Mouse (Mus musculus) bone marrow macrophage, adult 2 months (primary cell): ENCODE results near the gene Hmgcl. TPM values are rescaled to one million over a fixed set of nuclear protein-coding genes. Genes with fewer than 3 reads are reported as not detected.

Source experiments
- H3K27ac ChIP-seq: 2 replicates; pipeline ENCODE4 v1.5.1; 2012; ENCODE audit warnings: low read depth, low read length; ENCODE audit not compliant: insufficient read depth
- H3K4me1 ChIP-seq: 2 replicates; pipeline ENCODE4 v1.6.1; 2012; ENCODE audit warnings: low read length; ENCODE audit not compliant: control insufficient read depth, insufficient read depth
- H3K4me3 ChIP-seq: 2 replicates; pipeline ENCODE4 v1.5.1; 2012; ENCODE audit warnings: mild to moderate bottlenecking, low read length, moderate library complexity; ENCODE audit not compliant: insufficient read depth
- CTCF ChIP-seq: IDR thresholded peaks from 2 replicates; pipeline ENCODE4 v1.5.1; 2012; ENCODE audit warnings: low read depth, mild to moderate bottlenecking, low read length, moderate library complexity
- POLR2A ChIP-seq: IDR thresholded peaks from 2 replicates; pipeline ENCODE4 v1.6.1; 2012; ENCODE audit warnings: mild to moderate bottlenecking, low read depth, low read length, borderline replicate concordance
- polyA plus RNA-seq: library from polyadenylated mRNA; stranded (reverse); fragments of >200 nt; gene quantifications from 2 replicates; pipeline ENCODE4 v1.2.4, GENCODE M21; 2012; ENCODE audit not compliant: missing spikeins, insufficient read depth, insufficient read length

Hmgcl gene
- polyA plus RNA-seq, 1 experiment, result 99.8 TPM

- H3K4me3 ChIP-seq, result no peak overlapping the region
- TF ChIP-seq CTCF (no peak), POLR2A (no peak)
- H3K4me1 ChIP-seq, result peaks cover 3% of the 10 kb centered on the region; the same call in 1 of the 2 replicates
Measured at GRCm38 (mm10) chr4:135926195-135926808, 19.9 kb upstream of the Hmgcl start.

GRCm38 (mm10) chr4:135926861-135927260, 19.4 kb upstream of the Hmgcl start:
- TF ChIP-seq POLR2A (no peak), CTCF (no peak)
- Histone ChIP-seq H3K4me3 (no peak overlapping the region), H3K27ac (no peak overlapping the region), H3K4me1 (peaks cover 3% of the 10 kb centered on the region; the same call in 1 of the 2 replicates)

More at GRCm38 (mm10) chr4:135926195-135926808, 19.9 kb upstream of the Hmgcl start:
- H3K27ac ChIP-seq, result no peak overlapping the region

GRCm38 (mm10) chr4:135928376-135928775, 17.9 kb upstream of the Hmgcl start:
- no peak overlapping the region for H3K27ac ChIP-seq
- H3K4me1 ChIP-seq, result no peaks in the 10 kb centered on the region
- no peak overlapping the region for H3K4me3 ChIP-seq
- no peak for TF ChIP-seq CTCF
- no peak for TF ChIP-seq POLR2A

GRCm38 (mm10) chr4:135929405-135929804, 16.8 kb upstream of the Hmgcl start:
- Histone ChIP-seq H3K4me3 (no peak overlapping the region), H3K4me1 (no peaks in the 10 kb centered on the region), H3K27ac (no peak overlapping the region)
- TF ChIP-seq CTCF, result no peak
- TF ChIP-seq POLR2A, result no peak

- no peak for TF ChIP-seq CTCF
- no peak for TF ChIP-seq POLR2A
- Histone ChIP-seq H3K4me3 (no peak overlapping the region), H3K27ac (no peak overlapping the region), H3K4me1 (peaks cover 2% of the 10 kb centered on the region)
Measured at GRCm38 (mm10) chr4:135929828-135930227, 16.4 kb upstream of the Hmgcl start.

- no peak overlapping the region for H3K27ac ChIP-seq
- no peak overlapping the region for H3K4me3 ChIP-seq
- H3K4me1 ChIP-seq, result peaks cover 4% of the 10 kb centered on the region
- no peak for TF ChIP-seq POLR2A
- no peak for TF ChIP-seq CTCF
Measured at GRCm38 (mm10) chr4:135930239-135930638, 16.0 kb upstream of the Hmgcl start.

- H3K27ac ChIP-seq, result no peak overlapping the region
- TF ChIP-seq POLR2A (no peak), CTCF (0 out of 2 replicates have a peak, but pooled peaks have one; percentile 9)
- no peak overlapping the region for H3K4me3 ChIP-seq
- H3K4me1 ChIP-seq, result peaks cover 4% of the 10 kb centered on the region
Measured at GRCm38 (mm10) chr4:135931832-135932231, 14.4 kb upstream of the Hmgcl start.

GRCm38 (mm10) chr4:135934708-135935500, 11.3 kb upstream of the Hmgcl start:
- TF ChIP-seq CTCF (no peak), POLR2A (no peak)
- Histone ChIP-seq H3K27ac (no peak overlapping the region), H3K4me3 (no peak overlapping the region), H3K4me1 (peaks cover 4% of the 10 kb centered on the region)

GRCm38 (mm10) chr4:135935502-135935901, 10.7 kb upstream of the Hmgcl start:
- H3K27ac ChIP-seq, result no peak overlapping the region
- peaks cover 4% of the 10 kb centered on the region for H3K4me1 ChIP-seq
- no peak overlapping the region for H3K4me3 ChIP-seq
- TF ChIP-seq POLR2A, result no peak
- TF ChIP-seq CTCF, result no peak

GRCm38 (mm10) chr4:135938858-135939257, 7.4 kb upstream of the Hmgcl start:
- Histone ChIP-seq H3K4me1 (peaks cover 24% of the 10 kb centered on the region), H3K27ac (no peak overlapping the region), H3K4me3 (no peak overlapping the region)
- no peak; the same call in 1 of the 2 replicates for TF ChIP-seq CTCF
